Mouse (Mus musculus) naive thymus-derived CD4-positive, alpha-beta T cell, adult 2 months (primary cell): Measurements from ENCODE around the gene Pbxip1.
A peak's percentile ranks its signal among the peaks of the same experiment; 100 is the strongest.

Experiments
- DNase-seq: peaks from one replicate; pipeline ENCODE4 v3.0.0-alpha.2; 2011; ENCODE audit warnings: low read depth

Pbxip1 gene

GRCm38 (mm10) chr3:89436176-89437113 lies at the start of gene Pbxip1:
Pbxip1 (plus strand) TSS chr3:89436706.
- DNase-seq: peak; percentile 84

- DNase-seq: peak; percentile 41
These were observed 48.9 kb upstream of the Pbxip1 start for GRCm38 (mm10) chr3:89387632-89388031.

- peak; percentile 35 for DNase-seq
These were observed 48.2 kb upstream of the Pbxip1 start for GRCm38 (mm10) chr3:89388134-89388881.

GRCm38 (mm10) chr3:89388901-89389740 lies 47.4 kb upstream of the Pbxip1 start:
- DNase-seq: peak; percentile 88

GRCm38 (mm10) chr3:89390111-89390515 lies 46.4 kb upstream of the Pbxip1 start:
- DNase-seq: no peak

GRCm38 (mm10) chr3:89390699-89391662 lies 45.5 kb upstream of the Pbxip1 start:
- peak; percentile 64 for DNase-seq

GRCm38 (mm10) chr3:89391663-89392511 lies 44.6 kb upstream of the Pbxip1 start:
- DNase-seq: peak; percentile 46

GRCm38 (mm10) chr3:89392871-89393311 lies 43.6 kb upstream of the Pbxip1 start:
- peak; percentile 55 for DNase-seq

GRCm38 (mm10) chr3:89393605-89394004 lies 42.9 kb upstream of the Pbxip1 start:
- peak; percentile 93 for DNase-seq

- DNase-seq: peak; percentile 72
These were observed 42.3 kb upstream of the Pbxip1 start, which contains the start of gene Zbtb7b for GRCm38 (mm10) chr3:89394006-89394893. Zbtb7b (minus strand) TSS chr3:89394776.

GRCm38 (mm10) chr3:89394894-89395256 lies 41.6 kb upstream of the Pbxip1 start:
- no peak for DNase-seq

GRCm38 (mm10) chr3:89395419-89395805 lies 41.1 kb upstream of the Pbxip1 start:
- DNase-seq: no peak

GRCm38 (mm10) chr3:89395806-89396653 lies 40.5 kb upstream of the Pbxip1 start:
- DNase-seq: peak; percentile 80

- no peak for DNase-seq
These were observed 39.9 kb upstream of the Pbxip1 start for GRCm38 (mm10) chr3:89396654-89397005.

GRCm38 (mm10) chr3:89401329-89401728 lies 35.2 kb upstream of the Pbxip1 start:
- no peak for DNase-seq

GRCm38 (mm10) chr3:89402693-89403092 lies 33.8 kb upstream of the Pbxip1 start, which contains the start of gene Lenep:
Lenep (minus strand) TSS chr3:89402793.
- no peak for DNase-seq

GRCm38 (mm10) chr3:89406887-89407286 lies 29.6 kb upstream of the Pbxip1 start:
- no peak for DNase-seq

- no peak for DNase-seq
These were observed 28.1 kb upstream of the Pbxip1 start for GRCm38 (mm10) chr3:89408448-89408847.
